Mouse (Mus musculus) heart, embryonic 13.5 days (tissue): Measurements from ENCODE around the gene Lin7b. TPM values are rescaled to one million over a fixed set of nuclear protein-coding genes. Genes with fewer than 3 reads are reported as not detected.

Experiments
- ATAC-seq: fragments of 200-750 bp; cut with Nextera tagmentation; 2 replicates; pipeline ENCODE4 v1.8.0; 2017; ENCODE audit warnings: moderate TSS enrichment; ENCODE audit not compliant: insufficient number of reproducible peaks, low FRiP score, low TSS enrichment; ENCODE audit errors: extremely low read depth
- H3K27ac ChIP-seq: fragments of 300-500 bp; sonication (generic); replicated peaks from 2 replicates; pipeline ENCODE4 v1.5.1; 2015; ENCODE audit warnings: moderate library complexity, mild to moderate bottlenecking, inconsistent platforms
- H3K27me3 ChIP-seq: fragments of 300-500 bp; sonication (generic); replicated peaks from 2 replicates; pipeline ENCODE4 v1.6.1; 2015; ENCODE audit warnings: mild to moderate bottlenecking, inconsistent platforms
- H3K36me3 ChIP-seq: fragments of 300-500 bp; sonication (generic); 2 replicates; pipeline ENCODE4 v1.6.1; 2015; ENCODE audit warnings: mild to moderate bottlenecking, inconsistent platforms
- H3K4me1 ChIP-seq: fragments of 300-500 bp; sonication (generic); 2 replicates; pipeline ENCODE4 v1.6.1; 2015; ENCODE audit warnings: inconsistent platforms
- H3K4me2 ChIP-seq: fragments of 300-500 bp; sonication (generic); 2 replicates; pipeline ENCODE4 v1.6.1; 2015; ENCODE audit warnings: inconsistent platforms, mild to moderate bottlenecking, moderate library complexity
- H3K4me3 ChIP-seq: fragments of 300-500 bp; sonication (generic); 2 replicates; pipeline ENCODE4 v1.5.1; 2015; ENCODE audit warnings: moderate library complexity, mild to moderate bottlenecking, inconsistent platforms
- H3K9ac ChIP-seq: fragments of 300-500 bp; sonication (generic); 2 replicates; pipeline ENCODE4 v1.6.1; 2015; ENCODE audit warnings: inconsistent platforms, mild to moderate bottlenecking, moderate library complexity
- H3K9me3 ChIP-seq: fragments of 300-500 bp; sonication (generic); 2 replicates; pipeline ENCODE4 v1.6.1; 2016; ENCODE audit warnings: inconsistent platforms
- WGBS: fragments of 180-500 bp; shearing (Covaris S2); methylation state at CpG from one replicate; pipeline ENCODE4 v1.1.7; 2015; ENCODE audit warnings: mixed read lengths; 5-methylcytosine and 5-hydroxymethylcytosine counted together
- polyA plus RNA-seq: library from polyadenylated mRNA; unstranded; fragments of >200 nt; fragmentation: Nextera tagmentation; extraction: Ambion mirVana; gene quantifications from 2 replicates; pipeline ENCODE4 v1.2.1, GENCODE M21; 2015

The Lin7b gene
- 1.0 and 1.2 TPM in 2 replicates for polyA plus RNA-seq

DNA sequence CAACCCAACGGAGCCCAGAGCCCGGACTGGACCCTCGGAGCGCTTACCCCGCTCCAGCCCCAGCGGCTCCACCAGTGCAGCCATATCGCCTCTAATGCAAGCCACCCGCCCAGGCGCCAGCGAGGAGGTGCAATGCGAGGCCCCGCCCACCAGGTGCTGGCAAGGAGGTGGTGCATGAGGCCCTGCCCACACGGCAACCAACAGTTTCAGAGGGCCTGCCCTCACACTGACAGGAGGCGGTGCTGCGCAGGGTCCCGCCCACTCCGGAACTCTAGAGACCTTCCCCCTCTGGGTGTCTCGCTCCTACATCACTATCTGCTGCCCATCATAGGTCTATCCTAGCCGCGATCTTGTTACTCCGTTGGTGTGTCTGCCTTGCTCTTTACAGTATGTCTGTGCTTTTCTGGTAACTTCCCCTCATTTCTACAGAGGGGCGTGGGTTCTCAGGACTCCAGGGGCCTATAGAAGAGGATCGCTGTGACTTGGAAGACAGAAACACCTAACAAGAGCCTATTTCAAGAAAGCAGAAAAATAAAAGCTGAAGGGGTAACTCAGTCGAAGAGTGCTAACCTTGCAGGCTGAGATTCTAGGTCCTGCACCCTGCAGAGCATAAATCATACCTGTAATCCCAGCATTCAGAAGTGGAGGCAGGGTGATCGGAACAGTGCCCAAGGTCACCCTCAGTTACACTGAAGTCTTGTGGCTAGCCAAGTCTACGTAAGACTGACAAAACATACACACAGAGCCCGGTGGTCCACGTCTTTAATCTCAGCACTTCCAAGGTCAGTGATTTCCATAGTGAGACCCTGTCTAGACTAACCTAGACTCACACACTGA is at the start of gene Lin7b:
Gene Lin7b (minus strand): TSS at position 109 of the 837 bp plus-strand sequence.
- Histone ChIP-seq H3K27me3 (peaks cover 31% of the 10 kb centered on the region), H3K9me3 (no peaks in the 10 kb centered on the region), H3K27ac (peak within 1 kb of the TSS; percentile 24; the same call in 1 of the 2 replicates), H3K4me1 (peaks cover 43% of the 10 kb centered on the region), H3K4me2 (peak within 1 kb of the TSS; percentile 97), H3K4me3 (peak within 1 kb of the TSS; percentile 62), H3K9ac (peak within 1 kb of the TSS; percentile 79), H3K36me3 (peaks cover 37% of the 10 kb centered on the region)
- ATAC-seq = peak; percentile 62
- 9% methylated on average over 28 of the region's 28 CpGs for WGBS

DNA sequence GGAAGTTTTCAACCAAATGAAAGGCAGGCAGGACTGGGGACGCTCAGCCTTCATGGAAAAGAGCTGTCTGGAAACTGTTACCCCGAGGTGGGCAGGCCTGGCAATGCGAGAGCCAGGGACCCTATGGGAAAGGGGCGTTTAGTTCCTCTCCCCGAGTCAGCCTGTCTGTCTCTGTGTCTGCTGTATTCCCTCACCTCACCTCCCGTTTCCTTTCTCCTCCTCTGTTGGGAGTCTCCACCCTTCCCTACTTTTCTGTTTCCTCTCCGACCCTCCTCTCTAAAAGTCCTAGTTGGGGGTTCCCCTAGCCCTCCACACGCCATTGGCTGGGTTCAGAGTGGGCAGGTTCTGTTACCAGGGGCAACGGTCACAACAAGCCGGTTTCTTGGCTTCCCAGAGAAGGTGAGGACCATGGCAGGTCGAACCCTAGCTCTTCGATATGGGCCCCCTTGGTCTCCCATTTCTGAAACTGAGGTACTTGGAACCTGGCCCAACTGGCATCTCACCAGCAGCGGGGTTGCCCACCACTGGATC is 47.6 kb upstream of the Lin7b start:
- Histone ChIP-seq H3K9ac (peak overlapping the region; percentile 13; the same call in 1 of the 2 replicates), H3K27ac (no peak overlapping the region), H3K27me3 (peaks cover 84% of the 10 kb centered on the region), H3K4me2 (peak overlapping the region; percentile 25), H3K4me1 (peaks cover 36% of the 10 kb centered on the region), H3K9me3 (no peaks in the 10 kb centered on the region), H3K4me3 (no peak overlapping the region), H3K36me3 (peaks cover 25% of the 10 kb centered on the region)
- ATAC-seq = no peak
- WGBS = 10% methylated on average over 13 of the region's 13 CpGs

DNA sequence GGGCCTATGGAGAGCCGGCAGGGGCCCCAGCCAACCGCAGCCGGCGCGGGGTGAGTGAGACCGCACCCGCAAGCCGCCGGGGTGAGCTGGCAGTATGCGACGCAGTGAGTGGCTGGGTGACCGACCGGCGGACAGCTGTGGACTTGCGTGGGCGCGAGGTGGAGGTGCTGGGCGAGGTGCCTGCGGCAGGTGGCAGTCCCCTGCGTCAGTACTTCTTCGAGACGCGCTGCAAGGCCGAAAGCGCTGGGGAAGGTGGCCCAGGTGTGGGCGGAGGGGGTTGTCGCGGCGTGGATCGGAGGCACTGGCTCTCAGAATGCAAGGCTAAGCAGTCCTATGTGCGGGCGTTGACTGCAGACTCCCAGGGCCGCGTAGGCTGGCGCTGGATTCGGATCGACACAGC is 45.3 kb upstream of the Lin7b start:
- ATAC-seq = no peak
- peak overlapping the region; percentile 50 for H3K4me2 ChIP-seq
- H3K9ac ChIP-seq = 0 out of 2 replicates have a peak overlapping the region, but pooled peaks have one; percentile 42
- peaks cover 44% of the 10 kb centered on the region for H3K4me1 ChIP-seq
- WGBS = 17% methylated on average over 37 of the region's 37 CpGs
- H3K27ac ChIP-seq = no peak overlapping the region
- H3K4me3 ChIP-seq = peak overlapping the region; percentile 30
- peaks cover 1% of the 10 kb centered on the region for H3K36me3 ChIP-seq
- no peaks in the 10 kb centered on the region for H3K9me3 ChIP-seq
- H3K27me3 ChIP-seq = peaks cover 98% of the 10 kb centered on the region

DNA sequence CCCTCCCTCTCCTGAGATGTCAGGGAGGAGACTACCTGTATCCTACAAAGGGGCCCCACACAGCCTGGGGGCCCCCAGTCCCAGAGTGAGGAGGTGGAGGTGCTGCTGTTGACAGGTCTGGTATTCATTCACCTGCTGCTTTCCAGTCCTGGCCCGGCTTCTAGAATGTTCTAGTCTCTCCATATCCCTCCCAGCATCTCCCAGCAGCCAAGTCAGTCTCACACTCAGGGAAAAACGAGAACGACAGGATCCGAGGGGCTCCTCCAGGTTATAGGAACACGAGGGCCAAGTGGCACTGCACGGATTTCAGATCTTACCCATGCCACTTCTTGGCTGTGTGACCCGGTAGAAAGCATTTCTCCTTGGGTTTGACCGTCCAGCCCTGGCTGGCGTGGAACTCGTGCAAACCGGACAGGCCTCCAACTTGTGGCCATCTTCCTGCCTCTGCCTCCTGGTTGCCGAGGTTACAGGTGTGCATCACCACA is 44.4 kb upstream of the Lin7b start:
- Histone ChIP-seq H3K9ac (no peak overlapping the region), H3K27ac (no peak overlapping the region), H3K9me3 (no peaks in the 10 kb centered on the region), H3K4me3 (no peak overlapping the region), H3K27me3 (peaks cover 98% of the 10 kb centered on the region), H3K4me1 (peaks cover 44% of the 10 kb centered on the region), H3K36me3 (no peaks in the 10 kb centered on the region), H3K4me2 (peak overlapping the region; percentile 91)
- WGBS = 30% methylated on average over 12 of the region's 12 CpGs
- no peak for ATAC-seq

DNA sequence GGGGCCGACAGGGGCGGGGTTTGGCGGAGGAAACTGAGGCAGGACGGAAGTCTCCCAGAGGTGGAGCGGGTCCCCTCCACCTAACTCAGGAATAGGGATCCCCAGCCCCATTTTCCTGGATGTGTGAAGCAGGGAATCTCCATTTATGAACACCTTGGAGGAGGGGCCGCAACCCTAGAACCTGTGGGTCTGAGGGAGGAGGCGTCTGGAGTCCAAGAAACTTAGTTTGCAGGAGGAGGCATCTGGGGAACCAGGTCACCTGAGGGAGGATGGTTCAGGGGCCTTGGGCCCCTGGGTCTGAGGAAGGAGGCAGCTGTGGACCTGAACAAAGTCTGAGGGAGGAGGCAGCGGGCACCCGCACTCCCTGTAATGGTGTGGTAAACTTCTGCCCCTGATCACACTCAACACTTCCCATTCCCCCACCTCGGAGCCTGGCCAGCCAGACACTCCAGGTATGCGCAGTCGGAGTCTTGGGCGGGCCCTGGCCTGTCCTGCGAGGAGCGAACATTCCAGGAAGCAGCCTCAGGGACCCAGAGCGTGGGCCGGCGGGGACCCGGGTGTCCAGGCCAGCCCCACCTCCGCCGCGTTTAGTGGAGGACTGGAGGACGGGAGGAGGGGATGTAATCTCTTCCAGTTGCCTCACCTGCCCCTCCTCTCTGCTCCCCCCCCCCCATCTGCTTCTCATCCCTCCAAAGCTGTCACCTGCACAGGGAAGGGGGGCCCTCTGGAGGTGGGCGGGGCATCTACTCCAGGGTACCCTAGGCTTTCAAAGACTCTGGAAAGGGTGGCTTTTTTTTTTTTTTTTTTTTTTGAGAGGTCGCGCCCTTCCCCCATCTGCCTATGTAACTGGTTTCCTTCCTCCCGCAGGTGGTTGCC is 43.7 kb upstream of the Lin7b start:
- peak overlapping the region; percentile 61 for H3K4me3 ChIP-seq
- H3K4me2 ChIP-seq = peak overlapping the region; percentile 91
- 2% methylated on average over 27 of the region's 27 CpGs for WGBS
- H3K27ac ChIP-seq = peak overlapping the region; percentile 71
- H3K36me3 ChIP-seq = no peaks in the 10 kb centered on the region
- peaks cover 98% of the 10 kb centered on the region for H3K27me3 ChIP-seq
- H3K4me1 ChIP-seq = peaks cover 44% of the 10 kb centered on the region
- ATAC-seq = peak; percentile 31; the same call in 1 of the 2 replicates
- no peaks in the 10 kb centered on the region for H3K9me3 ChIP-seq
- peak overlapping the region; percentile 77 for H3K9ac ChIP-seq

DNA sequence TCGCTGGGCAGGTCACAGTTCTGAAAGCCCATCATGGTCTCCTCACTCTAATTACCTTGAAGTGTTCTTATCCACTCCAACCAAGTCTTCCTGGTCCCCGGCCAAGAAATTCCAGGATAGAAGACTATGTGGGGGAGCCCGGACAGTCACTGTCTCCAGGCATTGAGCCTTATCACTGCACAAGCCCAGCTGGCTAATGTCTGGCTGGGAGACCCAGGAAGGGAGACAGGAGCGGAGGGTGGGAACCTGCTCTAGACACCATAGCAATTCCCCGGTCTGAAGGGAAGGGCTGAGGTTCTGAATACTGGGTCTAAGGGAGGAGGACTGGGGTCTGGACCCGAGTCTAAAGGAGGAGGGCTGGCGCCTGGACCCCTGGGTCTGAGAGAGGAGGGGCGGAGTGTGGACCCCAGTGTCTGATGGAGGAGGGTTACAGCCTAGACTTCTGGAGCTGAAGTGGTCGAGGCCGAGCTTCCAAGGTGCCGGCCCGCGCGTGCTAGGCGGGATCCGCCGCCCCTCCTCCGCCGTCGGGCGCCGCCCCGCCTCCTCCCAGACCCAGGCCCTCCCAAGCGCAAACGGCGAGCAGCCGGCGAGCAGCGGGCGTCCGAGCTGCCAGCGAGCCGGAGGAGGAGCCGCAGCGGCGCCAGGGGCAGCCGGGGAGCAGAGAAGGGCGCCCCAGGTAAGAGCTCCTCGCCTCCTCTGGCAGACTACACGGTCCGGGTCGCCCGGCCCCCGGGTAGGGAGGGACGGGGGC is 42.9 kb upstream of the Lin7b start, which contains the start of gene Ntf5:
Gene Ntf5 (plus strand): TSS at position 583 of the 751 bp plus-strand sequence.
- Histone ChIP-seq H3K36me3 (no peaks in the 10 kb centered on the region), H3K27ac (peak within 1 kb of the TSS; percentile 71), H3K27me3 (peaks cover 98% of the 10 kb centered on the region), H3K4me2 (peak within 1 kb of the TSS; percentile 91), H3K9me3 (no peaks in the 10 kb centered on the region), H3K4me1 (peaks cover 43% of the 10 kb centered on the region), H3K9ac (peak within 1 kb of the TSS; percentile 77), H3K4me3 (peak within 1 kb of the TSS; percentile 61)
- ATAC-seq = peak; percentile 29; the same call in 1 of the 2 replicates
- under 1% methylated on average over 37 of the region's 45 CpGs for WGBS

DNA sequence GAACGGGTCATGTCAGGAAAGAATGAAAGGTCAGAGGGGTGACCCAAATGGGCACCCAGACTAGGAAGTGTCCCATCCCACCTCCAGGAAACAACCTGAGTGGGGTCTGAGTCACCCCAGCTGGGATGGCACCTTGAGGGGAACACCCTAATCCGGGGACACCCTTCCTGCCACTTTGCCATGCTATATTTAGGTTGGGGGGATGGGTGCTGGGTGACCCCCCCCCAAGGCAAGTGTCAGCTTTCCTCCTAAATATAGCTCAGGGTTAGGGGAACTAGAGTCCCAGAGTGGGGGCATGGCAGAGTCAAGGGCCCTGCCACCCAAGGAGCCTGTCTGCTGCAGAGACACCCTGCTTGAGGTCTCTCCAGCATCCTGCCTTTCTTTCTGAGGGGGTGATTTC is 42.0 kb upstream of the Lin7b start:
- peaks cover 37% of the 10 kb centered on the region for H3K4me1 ChIP-seq
- H3K36me3 ChIP-seq = no peaks in the 10 kb centered on the region
- H3K9me3 ChIP-seq = no peaks in the 10 kb centered on the region
- no peak overlapping the region for H3K4me2 ChIP-seq
- WGBS = 56% methylated on average over 2 of the region's 2 CpGs
- H3K4me3 ChIP-seq = no peak overlapping the region
- H3K27me3 ChIP-seq = peaks cover 98% of the 10 kb centered on the region
- no peak overlapping the region for H3K27ac ChIP-seq
- no peak overlapping the region for H3K9ac ChIP-seq
- no peak for ATAC-seq

DNA sequence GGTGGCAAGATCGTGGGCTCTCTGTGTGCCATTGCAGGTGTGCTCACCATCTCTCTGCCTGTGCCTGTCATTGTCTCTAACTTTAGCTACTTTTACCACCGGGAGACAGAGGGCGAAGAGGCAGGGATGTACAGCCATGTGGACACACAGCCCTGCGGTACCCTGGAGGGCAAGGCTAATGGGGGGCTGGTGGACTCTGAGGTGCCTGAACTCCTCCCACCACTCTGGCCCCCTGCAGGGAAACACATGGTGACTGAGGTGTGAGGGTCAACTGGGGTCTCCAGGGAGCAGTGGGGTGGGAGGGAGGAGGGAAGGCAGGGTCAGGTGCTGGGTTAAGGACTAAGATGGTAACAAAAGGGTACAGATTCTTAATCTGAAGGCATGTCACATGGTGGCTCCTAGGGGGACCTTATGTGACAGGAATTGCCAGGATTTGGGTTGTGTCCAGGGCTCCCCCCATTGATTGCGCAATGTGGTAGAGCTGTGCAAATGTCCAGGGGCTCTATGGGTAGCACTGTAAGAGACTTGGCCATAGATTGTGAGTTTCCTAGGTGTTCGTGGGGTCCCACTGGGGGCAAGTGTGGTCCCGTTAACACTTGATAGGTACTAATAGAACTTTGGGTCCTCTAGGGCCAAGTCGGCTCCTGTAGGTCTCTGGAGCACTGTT is 39.2 kb upstream of the Lin7b start:
- Histone ChIP-seq H3K27me3 (peaks cover 94% of the 10 kb centered on the region), H3K36me3 (no peaks in the 10 kb centered on the region), H3K9me3 (no peaks in the 10 kb centered on the region), H3K4me3 (no peak overlapping the region), H3K9ac (no peak overlapping the region), H3K4me2 (no peak overlapping the region), H3K4me1 (peaks cover 41% of the 10 kb centered on the region), H3K27ac (no peak overlapping the region)
- WGBS = 76% methylated on average over 8 of the region's 8 CpGs
- no peak for ATAC-seq

DNA sequence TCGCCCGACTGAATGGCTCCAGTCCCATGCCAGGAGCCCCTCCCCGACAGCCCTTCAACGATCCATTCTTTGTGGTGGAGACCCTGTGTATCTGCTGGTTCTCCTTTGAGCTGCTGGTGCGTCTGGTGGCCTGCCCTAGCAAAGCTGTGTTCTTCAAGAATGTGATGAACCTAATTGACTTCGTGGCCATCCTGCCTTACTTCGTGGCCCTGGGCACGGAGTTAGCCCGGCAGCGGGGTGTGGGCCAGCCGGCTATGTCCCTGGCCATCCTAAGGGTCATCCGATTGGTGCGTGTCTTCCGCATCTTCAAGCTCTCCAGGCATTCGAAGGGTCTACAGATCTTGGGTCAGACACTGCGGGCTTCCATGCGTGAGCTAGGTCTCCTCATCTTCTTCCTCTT is 38.6 kb upstream of the Lin7b start:
- ATAC-seq = no peak
- H3K9me3 ChIP-seq = no peaks in the 10 kb centered on the region
- no peak overlapping the region for H3K4me3 ChIP-seq
- H3K36me3 ChIP-seq = no peaks in the 10 kb centered on the region
- H3K9ac ChIP-seq = no peak overlapping the region
- WGBS = 85% methylated on average over 17 of the region's 17 CpGs
- no peak overlapping the region for H3K4me2 ChIP-seq
- peaks cover 35% of the 10 kb centered on the region for H3K4me1 ChIP-seq
- H3K27me3 ChIP-seq = peaks cover 87% of the 10 kb centered on the region
- no peak overlapping the region for H3K27ac ChIP-seq

DNA sequence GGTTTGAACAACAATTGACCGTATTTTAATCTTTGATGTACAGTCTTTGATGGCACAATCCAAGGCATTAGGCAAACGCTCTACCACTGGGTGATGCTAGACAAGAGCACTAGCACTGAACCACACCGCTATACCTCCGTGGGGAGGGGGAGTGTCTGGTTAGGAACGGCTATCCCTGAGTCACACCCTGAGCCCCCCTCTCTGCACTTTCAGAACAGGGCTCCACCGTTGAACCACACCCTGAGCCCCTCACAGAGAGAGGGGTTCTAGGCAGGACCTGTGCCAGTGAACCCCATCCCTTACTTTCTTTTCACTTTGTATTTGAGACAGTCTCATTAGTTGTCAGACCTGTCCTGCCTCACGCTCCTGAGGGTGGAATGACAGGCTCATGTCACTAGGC is 38.0 kb upstream of the Lin7b start:
- Histone ChIP-seq H3K27me3 (peaks cover 81% of the 10 kb centered on the region), H3K4me2 (no peak overlapping the region), H3K9me3 (no peaks in the 10 kb centered on the region), H3K36me3 (no peaks in the 10 kb centered on the region), H3K9ac (no peak overlapping the region), H3K27ac (no peak overlapping the region), H3K4me3 (no peak overlapping the region), H3K4me1 (peaks cover 29% of the 10 kb centered on the region)
- ATAC-seq = no peak
- 67% methylated on average over 7 of the region's 7 CpGs for WGBS
